Mouse (Mus musculus) ES-E14 (cell line): Measurements from ENCODE around the gene Cx3cr1. TPM values are rescaled to one million over a fixed set of nuclear protein-coding genes. Genes with fewer than 3 reads are reported as not detected.
A peak's percentile ranks its signal among the peaks of the same experiment; 100 is the strongest.

ENCODE experiments used
- DNase-seq: peaks from one replicate; pipeline ENCODE4 v3.0.0-alpha.2; 2013; ENCODE audit warnings: low read depth, low spot score
- H3K27ac ChIP-seq: 2 replicates; pipeline ENCODE4 v1.5.1; 2012; ENCODE audit warnings: low read depth, mild to moderate bottlenecking, low read length, moderate library complexity, mixed read lengths; ENCODE audit not compliant: poor library complexity, insufficient read depth, severe bottlenecking
- H3K36me3 ChIP-seq: 2 replicates; pipeline ENCODE4 v1.6.1; 2012; ENCODE audit warnings: mild to moderate bottlenecking, low read length, moderate library complexity, mixed read lengths; ENCODE audit not compliant: control insufficient read depth, poor library complexity, insufficient read depth, severe bottlenecking
- H3K4me1 ChIP-seq, 2 experiments: fragments of 150-350 bp in 1 of 2; sonication (generic) in 1 of 2; 2 replicates each; pipeline ENCODE4 v1.6.1; 2012; ENCODE audit warnings: low read length in 2 of 2, mild to moderate bottlenecking in 1 of 2, mixed read lengths in 1 of 2; ENCODE audit not compliant: control insufficient read depth in 2 of 2, insufficient read depth in 2 of 2, poor library complexity in 1 of 2
- H3K4me3 ChIP-seq, 2 experiments: fragments of 150-350 bp in 1 of 2; sonication (generic) in 1 of 2; 2 replicates each; pipeline ENCODE4 v1.5.1; 2012; ENCODE audit warnings: low read length in 2 of 2, low read depth in 1 of 2, mild to moderate bottlenecking in 1 of 2, mixed read lengths in 1 of 2; ENCODE audit not compliant: insufficient read depth in 1 of 2, poor library complexity in 1 of 2, severe bottlenecking in 1 of 2
- H3K9ac ChIP-seq: 2 replicates; pipeline ENCODE4 v1.6.1; 2012; ENCODE audit warnings: low read depth, mild to moderate bottlenecking, low read length, mixed read lengths; ENCODE audit not compliant: poor library complexity, insufficient read depth, severe bottlenecking
- H3K9me3 ChIP-seq: fragments of 150-350 bp; sonication (generic); 2 replicates; pipeline ENCODE4 v1.6.1; 2012; ENCODE audit warnings: low read depth, mild to moderate bottlenecking, low read length; ENCODE audit not compliant: control insufficient read depth, insufficient read depth
- CHD2 ChIP-seq: IDR thresholded peaks from 2 replicates; pipeline ENCODE4 v1.6.1; 2014; ENCODE audit warnings: mild to moderate bottlenecking, low read depth, low read length, inconsistent platforms
- HCFC1 ChIP-seq: IDR thresholded peaks from 2 replicates; pipeline ENCODE4 v1.6.1; 2012; ENCODE audit warnings: low read length, inconsistent platforms, borderline replicate concordance; ENCODE audit not compliant: insufficient read depth
- MAFK ChIP-seq: IDR thresholded peaks from 2 replicates; pipeline ENCODE4 v1.6.1; 2014; ENCODE audit warnings: mild to moderate bottlenecking, low read depth, low read length, inconsistent platforms; ENCODE audit not compliant: insufficient read depth
- ZC3H11A ChIP-seq: IDR thresholded peaks from 2 replicates; pipeline ENCODE4 v1.6.1; 2012; ENCODE audit warnings: low read depth, mild to moderate bottlenecking, inconsistent platforms, low read length, borderline replicate concordance
- ZNF384 ChIP-seq: IDR thresholded peaks from 2 replicates; pipeline ENCODE4 v1.6.1; 2012; ENCODE audit warnings: low read depth, low read length, inconsistent platforms
- in situ Hi-C, 2 experiments: fragments of 600-800 bp; cut with MboI; formaldehyde crosslinking; loops; one replicate each; pipeline ENCODE4 v1.15.1; 2025; ENCODE audit warnings: low sequenced_read_pairs in 2 of 2, inconsistent platforms in 1 of 2; ENCODE audit not compliant: unreplicated experiment in 2 of 2
- total RNA-seq: library from RNA; depleted of rRNA; stranded (reverse); fragments of 300-350 nt; gene quantifications from 2 replicates; pipeline ENCODE4 v1.2.3, GENCODE M21; 2012

The Cx3cr1 gene
- total RNA-seq, 1 experiment: 0.09 TPM

- peak; percentile 77 for DNase-seq
- in situ Hi-C loops: loop anchor here in 1 of 2 experiments (5.0 kb wide), 1 partner anchor 71 kb away; no protein-coding TSS in a partner anchor
- no peak for TF ChIP-seq ZNF384
- peak; percentile 69 for TF ChIP-seq ZC3H11A
Measured at GRCm38 (mm10) chr9:120098682-120099081, 29.0 kb upstream of the Cx3cr1 start.

GRCm38 (mm10) chr9:120095886-120096285, 26.2 kb upstream of the Cx3cr1 start:
- Histone ChIP-seq H3K9ac (no peak overlapping the region), H3K36me3 (no peaks in the 10 kb centered on the region), H3K4me1 (no peaks in the 10 kb centered on the region), H3K4me3 (no peak overlapping the region), H3K27ac (no peak overlapping the region), H3K9me3 (no peaks in the 10 kb centered on the region)
- no peak for DNase-seq
- in situ Hi-C loops: loop anchor here in 1 of 2 experiments (5.0 kb wide), 1 partner anchor 69 kb away; no protein-coding TSS in a partner anchor
- no peak for TF ChIP-seq MAFK
- no peak for TF ChIP-seq ZC3H11A
- TF ChIP-seq HCFC1: no peak
- no peak for TF ChIP-seq CHD2

More at GRCm38 (mm10) chr9:120098682-120099081, 29.0 kb upstream of the Cx3cr1 start:
- no peak overlapping the region for H3K27ac ChIP-seq
- peak overlapping the region in 1 of 2 experiments; percentile 37; a peak in 2 of 4 replicates for H3K4me3 ChIP-seq
- no peak overlapping the region for H3K9ac ChIP-seq
- H3K36me3 ChIP-seq: no peaks in the 10 kb centered on the region
- H3K4me1 ChIP-seq: no peaks in the 10 kb centered on the region
- no peaks in the 10 kb centered on the region for H3K9me3 ChIP-seq

GRCm38 (mm10) chr9:120093701-120094100, 24.0 kb upstream of the Cx3cr1 start:
- no peaks in the 10 kb centered on the region for H3K4me1 ChIP-seq
- H3K27ac ChIP-seq: no peak overlapping the region
- H3K4me3 ChIP-seq: no peak overlapping the region
- no peak for DNase-seq
- no peak overlapping the region for H3K9ac ChIP-seq
- no peaks in the 10 kb centered on the region for H3K9me3 ChIP-seq
- TF ChIP-seq MAFK (no peak), ZNF384 (no peak), HCFC1 (no peak), ZC3H11A (no peak), CHD2 (no peak)
- in situ Hi-C loops: loop anchor here in 1 of 2 experiments (5.0 kb wide), 1 partner anchor 66 kb away; no protein-coding TSS in a partner anchor
- H3K36me3 ChIP-seq: no peaks in the 10 kb centered on the region

GRCm38 (mm10) chr9:120091696-120092238, 22.1 kb upstream of the Cx3cr1 start, which contains the start of gene Ccr8:
TSS of gene Ccr8 (plus strand) at chr9:120092114.
- no peaks in the 10 kb centered on the region for H3K36me3 ChIP-seq
- H3K4me1 ChIP-seq: no peaks in the 10 kb centered on the region
- no peaks in the 10 kb centered on the region for H3K9me3 ChIP-seq
- no peak within 1 kb of the TSS for H3K4me3 ChIP-seq
- TF ChIP-seq ZNF384 (no peak), HCFC1 (no peak), CHD2 (no peak), MAFK (no peak), ZC3H11A (no peak)
- in situ Hi-C loops: loop anchor here in 1 of 2 experiments (5.0 kb wide), 1 partner anchor 64 kb away; no protein-coding TSS in a partner anchor
- no peak within 1 kb of the TSS for H3K27ac ChIP-seq
- no peak within 1 kb of the TSS for H3K9ac ChIP-seq
- no peak for DNase-seq

- no peak overlapping the region for H3K4me3 ChIP-seq
- H3K9ac ChIP-seq: no peak overlapping the region
- no peaks in the 10 kb centered on the region for H3K36me3 ChIP-seq
- DNase-seq: no peak
- in situ Hi-C loops: loop anchor here in 1 of 2 experiments (5.0 kb wide), 1 partner anchor 64 kb away; no protein-coding TSS in a partner anchor
- H3K4me1 ChIP-seq: no peaks in the 10 kb centered on the region
- H3K9me3 ChIP-seq: no peaks in the 10 kb centered on the region
- no peak overlapping the region for H3K27ac ChIP-seq
- TF ChIP-seq MAFK (no peak), HCFC1 (no peak), ZNF384 (no peak), ZC3H11A (no peak), CHD2 (no peak)
Measured at GRCm38 (mm10) chr9:120091086-120091485, 21.4 kb upstream of the Cx3cr1 start.
